Mouse (Mus musculus): ENCODE results near the gene H2-Eb2. TPM values are rescaled to one million over a fixed set of nuclear protein-coding genes. Genes with fewer than 3 reads are reported as not detected.
"Not testable (repeated sequence)": the region's sequence is repeated elsewhere in the genome, so short reads cannot be mapped to it uniquely, and the experiment has no call there.

H2-Eb2 gene
- polyA plus RNA-seq, 1 experiment, result not detected

- no peaks in the 10 kb centered on the region for H3K4me1 ChIP-seq (ENCODE audit: control insufficient read depth, insufficient read depth, low read length)
- H3K27ac ChIP-seq (ENCODE audit: insufficient read depth, low read length), result no peak overlapping the region
- no peak overlapping the region for H3K4me3 ChIP-seq (ENCODE audit: insufficient read depth, low read length)
- no peak for TF ChIP-seq POLR2A (IDR thresholded peaks at IDR 0.05; ENCODE audit: low read depth, low read length)
- no peak for TF ChIP-seq CTCF (IDR thresholded peaks at IDR 0.05; ENCODE audit: borderline replicate concordance, insufficient read depth, low read length)
Measured at GRCm38 (mm10) chr17:34304751-34305150, 20.7 kb upstream of the H2-Eb2 start.

GRCm38 (mm10) chr17:34305380-34306030, 20.0 kb upstream of the H2-Eb2 start, which contains the start of gene H2-Eb1:
Gene H2-Eb1 (plus strand): TSS chr17:34305867.
- Histone ChIP-seq H3K4me1 (ENCODE audit: control insufficient read depth, insufficient read depth, low read length) (no peaks in the 10 kb centered on the region), H3K4me3 (ENCODE audit: insufficient read depth, low read length) (no peak within 1 kb of the TSS), H3K27ac (ENCODE audit: insufficient read depth, low read length) (no peak within 1 kb of the TSS)
- TF ChIP-seq POLR2A (IDR thresholded peaks at IDR 0.05; ENCODE audit: low read depth, low read length) (no peak), CTCF (IDR thresholded peaks at IDR 0.05; ENCODE audit: borderline replicate concordance, insufficient read depth, low read length) (no peak)

DNA sequence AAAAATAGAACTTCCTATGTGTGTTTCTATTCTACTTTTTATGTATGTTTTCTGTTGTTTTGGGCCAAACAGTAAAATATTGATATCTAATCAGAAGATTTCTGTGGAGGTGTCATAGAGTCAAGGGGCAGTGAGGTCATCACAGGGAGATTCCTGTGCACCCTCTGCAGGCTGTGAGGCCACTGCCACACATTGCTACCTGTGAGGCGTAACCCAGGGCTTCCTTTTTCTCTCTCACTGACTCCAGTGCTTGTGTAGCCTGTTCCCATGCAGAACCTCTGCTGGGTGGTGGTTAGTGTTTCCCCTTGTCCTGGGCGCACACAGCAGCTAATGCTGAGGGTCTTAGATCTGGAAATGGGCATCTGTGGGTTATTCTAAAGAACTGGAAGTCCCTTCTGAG, 19.1 kb upstream of the H2-Eb2 start:
- Histone ChIP-seq H3K4me3 (ENCODE audit: insufficient read depth, low read length) (no peak overlapping the region), H3K4me1 (ENCODE audit: control insufficient read depth, insufficient read depth, low read length) (no peaks in the 10 kb centered on the region), H3K27ac (ENCODE audit: insufficient read depth, low read length) (no peak overlapping the region)
- TF ChIP-seq CTCF (IDR thresholded peaks at IDR 0.05; ENCODE audit: borderline replicate concordance, insufficient read depth, low read length) (no peak), POLR2A (IDR thresholded peaks at IDR 0.05; ENCODE audit: low read depth, low read length) (no peak)

DNA sequence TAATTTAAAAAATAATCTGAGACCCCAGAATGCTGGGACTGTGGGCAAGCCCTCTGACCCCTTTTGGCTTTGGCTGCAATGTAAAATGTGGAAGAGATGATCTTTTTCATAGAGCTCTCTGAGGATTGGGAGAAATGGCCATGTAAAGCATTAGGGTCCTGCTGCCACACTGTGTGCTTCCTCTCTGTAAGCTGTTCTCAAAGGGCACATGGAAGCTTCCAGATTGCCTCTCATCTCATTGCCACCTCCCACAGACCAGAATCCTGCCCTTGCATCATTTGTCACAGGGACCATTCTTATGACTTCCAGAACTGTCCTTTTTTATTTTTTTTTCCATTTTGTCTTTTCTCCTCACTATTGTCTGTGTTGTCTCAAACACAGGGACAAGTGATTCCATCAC, 18.2 kb upstream of the H2-Eb2 start:
- no peak overlapping the region for H3K4me3 ChIP-seq (ENCODE audit: insufficient read depth, low read length)
- H3K27ac ChIP-seq (ENCODE audit: insufficient read depth, low read length), result no peak overlapping the region
- TF ChIP-seq CTCF (IDR thresholded peaks at IDR 0.05; ENCODE audit: borderline replicate concordance, insufficient read depth, low read length) (no peak), POLR2A (IDR thresholded peaks at IDR 0.05; ENCODE audit: low read depth, low read length) (no peak)
- H3K4me1 ChIP-seq (ENCODE audit: control insufficient read depth, insufficient read depth, low read length), result no peaks in the 10 kb centered on the region

GRCm38 (mm10) chr17:34308161-34308560, 17.3 kb upstream of the H2-Eb2 start:
- TF ChIP-seq POLR2A (IDR thresholded peaks at IDR 0.05; ENCODE audit: low read depth, low read length), result no peak
- no peak for TF ChIP-seq CTCF (IDR thresholded peaks at IDR 0.05; ENCODE audit: borderline replicate concordance, insufficient read depth, low read length)
- no peaks in the 10 kb centered on the region for H3K4me1 ChIP-seq (ENCODE audit: control insufficient read depth, insufficient read depth, low read length)
- no peak overlapping the region for H3K27ac ChIP-seq (ENCODE audit: insufficient read depth, low read length)
- H3K4me3 ChIP-seq (ENCODE audit: insufficient read depth, low read length), result no peak overlapping the region

GRCm38 (mm10) chr17:34309225-34309624, 16.2 kb upstream of the H2-Eb2 start:
- no peak overlapping the region for H3K27ac ChIP-seq (ENCODE audit: insufficient read depth, low read length)
- peak overlapping the region; percentile 57 for H3K4me3 ChIP-seq (ENCODE audit: insufficient read depth, low read length)
- no peak for TF ChIP-seq CTCF (IDR thresholded peaks at IDR 0.05; ENCODE audit: borderline replicate concordance, insufficient read depth, low read length)
- TF ChIP-seq POLR2A (IDR thresholded peaks at IDR 0.05; ENCODE audit: low read depth, low read length), result no peak
- no peaks in the 10 kb centered on the region for H3K4me1 ChIP-seq (ENCODE audit: control insufficient read depth, insufficient read depth, low read length)

DNA sequence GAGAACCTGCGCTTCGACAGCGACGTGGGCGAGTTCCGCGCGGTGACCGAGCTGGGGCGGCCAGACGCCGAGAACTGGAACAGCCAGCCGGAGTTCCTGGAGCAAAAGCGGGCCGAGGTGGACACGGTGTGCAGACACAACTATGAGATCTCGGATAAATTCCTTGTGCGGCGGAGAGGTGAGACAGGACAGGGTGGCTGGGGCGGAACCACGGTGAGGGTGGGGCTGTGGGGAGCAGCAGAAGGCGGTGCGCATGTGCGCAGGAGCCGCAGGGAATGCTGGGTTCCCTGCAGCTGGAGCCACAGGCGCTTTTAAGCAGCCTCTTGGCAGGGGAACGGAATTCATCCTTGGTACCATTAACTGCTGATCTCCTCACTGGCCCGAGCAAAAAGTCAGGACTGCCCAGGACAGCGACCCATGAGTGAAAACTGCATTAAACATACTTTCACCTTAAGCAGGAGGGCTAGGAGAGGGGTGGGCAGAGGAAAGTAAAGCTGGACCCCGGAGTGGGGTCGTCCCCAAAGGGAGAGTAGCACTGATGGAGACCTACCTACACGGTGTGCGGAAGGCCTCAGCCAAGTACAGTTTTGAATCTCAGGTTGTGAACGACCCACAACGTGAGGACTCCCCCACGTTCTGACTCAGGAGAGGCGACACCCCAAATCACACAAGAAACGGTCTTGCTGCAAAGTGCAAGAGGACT, 15.6 kb upstream of the H2-Eb2 start:
- Histone ChIP-seq H3K4me3 (ENCODE audit: insufficient read depth, low read length) (peak overlapping the region; percentile 57), H3K27ac (ENCODE audit: insufficient read depth, low read length) (no peak overlapping the region), H3K4me1 (ENCODE audit: control insufficient read depth, insufficient read depth, low read length) (no peaks in the 10 kb centered on the region)
- TF ChIP-seq CTCF (IDR thresholded peaks at IDR 0.05; ENCODE audit: borderline replicate concordance, insufficient read depth, low read length), result no peak
- peak; percentile 76 for TF ChIP-seq POLR2A (IDR thresholded peaks at IDR 0.05; ENCODE audit: low read depth, low read length)

GRCm38 (mm10) chr17:34310526-34310925, 14.9 kb upstream of the H2-Eb2 start:
- not testable (repeated sequence) for H3K27ac ChIP-seq (ENCODE audit: insufficient read depth, low read length); H3K4me3 ChIP-seq (ENCODE audit: insufficient read depth, low read length); H3K4me1 ChIP-seq (ENCODE audit: control insufficient read depth, insufficient read depth, low read length)

DNA sequence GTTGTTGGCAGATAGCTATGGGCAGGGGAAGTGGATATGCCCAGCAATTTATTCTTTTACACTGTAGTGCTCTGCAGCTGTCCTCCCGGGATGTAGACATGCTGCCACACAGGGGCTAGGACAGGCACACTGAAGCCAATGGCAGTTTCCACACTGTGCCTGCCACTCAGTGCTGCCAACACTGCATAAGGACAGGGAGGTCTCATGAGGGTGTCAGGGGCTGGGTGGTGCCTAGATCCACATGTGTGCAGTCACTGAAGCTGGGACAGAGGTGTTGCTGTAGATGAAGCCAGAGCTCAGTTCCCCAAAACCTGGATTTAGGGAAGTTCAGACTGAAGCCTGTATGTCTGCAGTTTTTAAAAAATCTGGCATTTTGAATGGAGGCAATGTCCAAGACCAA, 13.3 kb upstream of the H2-Eb2 start:
- H3K27ac ChIP-seq (ENCODE audit: insufficient read depth, low read length), result no peak overlapping the region
- H3K4me1 ChIP-seq (ENCODE audit: control insufficient read depth, insufficient read depth, low read length), result no peaks in the 10 kb centered on the region
- H3K4me3 ChIP-seq (ENCODE audit: insufficient read depth, low read length), result no peak overlapping the region
- no peak for TF ChIP-seq POLR2A (IDR thresholded peaks at IDR 0.05; ENCODE audit: low read depth, low read length)
- no peak for TF ChIP-seq CTCF (IDR thresholded peaks at IDR 0.05; ENCODE audit: borderline replicate concordance, insufficient read depth, low read length)

- Histone ChIP-seq H3K27ac (ENCODE audit: insufficient read depth, low read length) (no peak overlapping the region), H3K4me1 (ENCODE audit: control insufficient read depth, insufficient read depth, low read length) (no peaks in the 10 kb centered on the region), H3K4me3 (ENCODE audit: insufficient read depth, low read length) (no peak overlapping the region)
- TF ChIP-seq POLR2A (IDR thresholded peaks at IDR 0.05; ENCODE audit: low read depth, low read length), result no peak
- peak; percentile 98 for TF ChIP-seq CTCF (IDR thresholded peaks at IDR 0.05; ENCODE audit: borderline replicate concordance, insufficient read depth, low read length)
Measured at GRCm38 (mm10) chr17:34313393-34313792, 12.1 kb upstream of the H2-Eb2 start.
